Mouse (Mus musculus): ENCODE measurements around the gene Trpc2. TPM values are rescaled to one million over a fixed set of nuclear protein-coding genes. Genes with fewer than 3 reads are reported as not detected.

Trpc2 gene
- total RNA-seq, 2 experiments from 2014 or later, result 0.46 TPM; not detected in 1

DNA sequence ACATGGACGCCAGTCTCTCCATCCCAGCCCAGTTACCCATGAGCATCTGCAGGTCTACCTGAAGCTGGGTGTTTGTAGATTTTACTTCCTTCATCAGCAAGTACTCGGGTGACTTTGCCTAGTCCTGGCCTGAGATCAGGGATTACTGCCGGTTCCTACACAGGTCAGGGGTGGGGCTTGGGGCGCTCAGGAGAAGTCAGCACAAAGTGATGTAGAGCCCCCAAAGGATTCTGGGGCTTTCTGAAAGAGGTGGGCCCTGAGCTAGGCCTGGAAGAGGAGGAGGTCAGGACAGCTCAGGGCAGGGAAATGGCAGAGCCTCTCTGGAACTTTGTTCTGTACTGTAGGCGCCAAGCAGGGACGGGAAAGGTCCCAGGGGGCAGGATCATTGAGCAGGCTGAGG is 19.8 kb downstream of the Trpc2 start:
- DNase-seq, result peak in 1 of 2 experiments; percentile 36

DNA sequence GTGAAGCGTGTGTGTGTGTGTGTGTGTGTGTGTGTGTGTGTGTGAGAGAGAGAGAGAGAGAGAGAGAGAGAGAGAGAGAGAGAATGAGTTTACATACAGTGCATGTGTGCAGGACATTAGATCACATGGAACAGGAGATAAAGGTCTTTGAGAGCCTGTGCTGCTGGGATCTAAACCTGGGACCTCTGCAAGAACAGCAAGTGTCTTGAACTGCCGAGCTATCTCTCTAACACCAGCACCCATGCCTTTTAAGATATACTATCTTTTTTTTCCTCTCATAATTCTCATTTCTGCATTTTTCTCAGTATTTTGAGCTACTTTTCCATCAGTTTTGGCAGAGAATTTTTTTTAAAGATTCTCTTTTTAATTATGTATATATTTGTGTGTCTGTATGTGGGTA is 20.6 kb downstream of the Trpc2 start:
- no peak for DNase-seq

DNA sequence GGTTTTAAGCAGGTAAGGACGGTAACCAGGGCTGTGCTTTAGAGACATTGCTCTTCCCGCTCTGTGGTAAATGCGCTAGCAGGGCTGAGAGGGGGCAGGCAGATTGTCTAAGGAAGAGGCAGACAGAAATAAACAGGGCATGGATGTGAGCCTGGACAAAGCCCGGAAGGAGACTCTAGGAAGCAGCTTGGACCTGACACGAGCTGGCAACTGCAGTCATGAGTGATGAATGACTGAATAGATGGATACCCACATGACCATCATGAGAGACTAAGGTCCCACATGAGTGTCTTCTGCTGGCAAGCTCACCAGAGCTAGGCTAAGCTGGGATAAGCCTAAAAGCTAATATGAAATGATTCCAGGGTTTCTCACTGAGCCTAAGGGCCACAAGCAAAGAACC is 21.2 kb downstream of the Trpc2 start:
- DNase-seq, result no peak

DNA sequence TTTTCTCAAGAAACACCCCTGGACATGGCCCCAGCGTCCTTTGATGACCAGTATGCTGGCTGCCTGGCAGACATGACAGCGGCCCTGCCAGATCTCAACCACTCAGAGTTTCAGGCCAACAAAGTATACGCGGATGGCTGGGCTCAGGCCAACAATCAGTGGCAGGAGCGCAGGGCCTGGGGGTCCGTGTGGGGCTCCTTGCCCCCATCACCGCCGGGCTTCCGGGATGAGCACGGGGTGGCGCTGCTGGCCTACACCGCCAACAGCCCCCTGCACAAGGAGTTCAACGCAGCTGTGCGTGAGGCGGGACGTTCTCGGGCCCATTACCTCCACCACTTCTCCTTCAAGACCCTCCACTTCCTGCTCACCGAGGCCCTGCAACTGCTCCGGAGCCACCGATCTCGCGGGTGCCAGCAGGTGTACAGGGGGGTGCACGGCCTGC is 23.8 kb downstream of the Trpc2 start:
- no peak for DNase-seq

DNA sequence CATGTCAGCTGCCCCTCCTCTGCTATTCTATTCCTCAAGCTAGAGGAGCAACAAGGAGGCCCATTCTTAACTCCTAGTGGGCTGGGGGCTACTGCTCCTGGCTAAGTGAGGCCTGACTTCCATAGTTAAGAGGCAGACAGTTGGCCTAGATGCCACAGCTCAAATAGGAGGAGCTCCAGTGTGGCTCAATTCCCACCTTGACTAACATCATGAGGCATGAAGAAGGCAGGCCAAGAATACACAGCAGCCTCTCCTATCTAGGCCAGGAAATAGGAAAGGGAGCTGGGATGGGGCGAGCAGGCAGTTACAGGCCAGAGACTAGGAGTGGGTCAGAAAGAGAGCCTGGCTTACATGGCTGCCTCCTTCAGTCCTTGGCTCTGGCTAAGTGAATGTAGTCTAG is 25.3 kb downstream of the Trpc2 start:
- DNase-seq, result no peak

DNA sequence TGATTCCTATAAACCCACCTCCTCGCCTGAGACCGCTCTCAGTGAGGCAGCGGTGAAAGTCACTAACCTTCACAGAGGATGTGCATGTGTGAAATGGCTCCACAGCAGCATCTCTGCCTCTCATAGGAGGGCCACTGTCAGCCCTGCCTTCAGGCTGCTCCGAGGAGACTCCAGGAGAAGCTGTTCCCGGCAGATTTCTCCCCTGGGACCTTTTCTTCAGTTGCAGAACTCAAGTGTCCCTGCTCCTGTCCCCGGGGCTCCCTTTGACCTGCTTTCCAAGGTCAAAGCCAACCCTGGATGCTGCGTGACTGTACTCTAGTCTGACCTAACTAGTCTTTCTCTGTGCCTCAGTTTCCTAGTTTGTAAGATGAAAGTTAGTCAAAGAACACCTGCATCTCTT is 26.3 kb downstream of the Trpc2 start, which contains the start of gene Art5:
Gene Art5 (minus strand): TSS at position 319 of the 400 bp plus-strand sequence.
- no peak for DNase-seq

DNA sequence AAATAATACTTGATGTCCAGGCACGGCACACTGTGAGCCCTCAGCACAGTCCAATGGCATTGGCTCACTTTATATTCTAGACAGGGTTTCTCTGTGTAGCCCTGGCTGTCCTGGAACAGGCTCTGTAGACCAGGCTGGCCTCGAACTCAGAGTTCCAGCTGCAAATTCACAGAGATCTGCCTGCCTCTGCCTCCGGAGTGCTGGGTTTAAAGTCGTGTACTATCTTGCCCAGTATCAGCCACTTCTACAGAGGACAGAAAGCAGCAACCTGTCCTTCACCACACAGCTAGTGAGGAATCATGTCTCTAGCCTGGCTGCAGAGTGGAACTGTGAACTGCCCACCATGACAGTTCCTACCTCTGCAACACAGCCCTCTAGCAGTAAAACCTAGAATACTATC is 26.8 kb downstream of the Trpc2 start:
- DNase-seq, result no peak

DNA sequence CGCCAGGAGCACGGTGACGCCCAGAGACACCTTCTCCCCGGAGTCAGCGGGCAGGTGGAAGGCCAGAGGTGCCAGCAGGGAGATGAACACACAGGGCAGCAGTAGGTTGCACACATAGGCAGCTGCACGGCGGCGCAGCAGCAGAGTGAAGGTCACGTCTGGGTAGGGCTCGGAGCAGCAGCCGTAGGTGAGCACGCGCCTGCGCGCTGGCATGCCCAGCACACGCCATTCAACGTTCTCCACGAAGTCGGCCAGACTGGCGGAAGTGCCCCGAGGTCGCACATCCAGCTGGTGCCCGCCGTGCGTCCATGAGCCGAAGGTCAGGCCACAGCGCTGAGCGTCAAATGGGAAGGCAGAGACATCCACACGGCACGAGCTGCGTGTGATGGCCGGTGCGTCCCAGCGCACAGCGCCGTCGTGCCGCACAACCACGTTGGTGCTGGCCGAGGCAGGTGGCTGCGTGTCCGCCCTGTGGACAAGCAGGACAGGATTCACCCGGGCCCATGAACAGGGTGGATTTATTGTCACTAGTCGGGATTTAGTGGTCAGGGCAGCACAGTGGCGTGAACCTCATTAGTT is 30.3 kb downstream of the Trpc2 start:
- DNase-seq, result no peak

DNA sequence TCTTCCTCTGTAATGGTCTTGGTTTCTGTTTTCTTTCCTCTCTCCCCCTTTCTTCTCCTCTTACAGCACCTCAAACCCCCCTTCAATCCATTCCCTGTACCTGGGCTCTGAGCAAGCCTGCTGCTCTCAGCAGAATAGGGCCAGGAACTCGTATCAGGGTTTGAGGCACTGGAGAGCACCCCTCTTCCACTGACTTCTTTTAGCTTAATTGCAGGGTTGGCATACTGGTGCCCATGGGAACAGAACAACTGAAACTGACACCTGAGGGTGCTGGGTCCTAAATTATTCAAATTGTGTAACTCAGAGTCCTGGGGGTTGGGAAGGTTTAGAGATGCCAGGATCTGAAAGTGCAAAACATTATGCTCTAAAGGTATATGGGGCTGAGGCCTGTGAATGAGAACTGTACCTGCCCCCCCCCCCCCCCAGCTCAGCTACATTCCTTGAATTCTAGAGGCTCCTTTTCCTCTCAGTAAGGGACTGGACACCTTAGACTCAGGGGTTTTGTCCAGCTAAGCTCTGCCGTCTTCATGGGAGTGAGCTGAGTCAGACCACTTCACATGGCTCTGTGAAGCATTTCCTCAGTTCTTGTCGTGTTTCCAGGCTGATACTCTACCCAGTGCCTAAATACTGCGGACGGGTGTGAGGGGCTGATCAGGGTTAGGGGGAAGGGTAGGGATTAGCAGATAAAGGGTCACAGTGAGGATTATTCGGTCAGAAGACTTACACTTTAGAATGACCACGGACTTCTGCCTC is 33.8 kb downstream of the Trpc2 start, which contains the start of gene Chrna10:
Gene Chrna10 (minus strand): TSS at position 250 of the 753 bp plus-strand sequence.
- no peak for DNase-seq

DNA sequence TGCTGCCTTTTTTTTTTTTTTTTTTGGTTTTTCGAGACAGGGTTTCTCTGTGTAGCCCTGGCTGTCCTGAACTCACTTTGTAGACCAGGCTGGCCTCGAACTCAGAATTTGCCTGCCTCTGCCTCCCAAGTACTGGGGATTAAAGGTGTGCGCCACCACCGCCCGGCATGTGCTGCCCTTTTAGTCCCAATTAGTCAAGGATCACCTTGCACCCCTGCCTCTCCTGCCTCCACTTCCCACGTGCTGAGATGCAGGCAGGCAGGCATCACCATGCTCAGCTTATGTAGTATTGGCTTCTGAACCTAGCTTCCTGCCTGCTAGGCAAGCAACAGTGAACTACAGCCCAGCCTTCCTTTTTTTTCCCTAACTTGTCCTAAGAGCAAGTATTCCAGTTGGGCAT is 34.5 kb downstream of the Trpc2 start:
- DNase-seq, result no peak

DNA sequence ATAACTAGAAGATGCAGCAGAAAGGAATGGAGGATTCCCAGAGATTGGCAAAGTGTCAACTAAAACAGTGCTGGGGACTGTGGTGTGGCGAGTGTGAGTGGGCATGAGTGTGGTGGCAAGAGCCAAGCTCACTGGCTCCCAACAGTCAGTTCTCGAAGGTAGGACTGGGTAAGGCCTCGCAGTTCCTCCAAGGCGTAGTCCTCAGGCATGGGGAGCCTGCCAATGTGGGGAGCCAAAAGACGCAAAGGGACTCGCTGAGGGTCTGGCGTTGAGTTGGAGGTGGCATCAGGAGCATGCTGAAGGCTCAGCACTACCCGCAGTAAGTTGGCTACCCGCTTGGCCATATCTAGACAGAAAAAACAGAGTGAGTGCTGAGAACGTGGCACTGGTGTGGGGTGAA is 37.4 kb downstream of the Trpc2 start:
- no peak for DNase-seq

DNA sequence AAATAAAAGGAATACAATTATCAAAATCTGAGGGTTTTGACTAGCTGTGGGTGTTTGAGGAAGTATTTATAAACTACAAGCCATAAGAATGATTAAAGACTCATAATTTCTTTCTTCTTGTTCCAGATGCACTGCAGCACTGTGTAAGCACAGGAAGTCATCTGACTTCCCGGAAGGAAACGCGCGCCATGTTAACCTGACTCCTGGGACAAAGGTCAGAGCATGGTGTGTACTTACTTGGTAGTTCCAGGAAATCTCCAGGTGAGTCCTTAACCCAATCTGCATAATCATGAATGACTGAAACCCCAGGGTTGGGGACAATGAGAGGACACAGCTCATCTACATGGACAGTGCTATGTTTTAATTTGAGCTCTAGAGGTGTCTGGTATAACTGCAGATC is 49.5 kb downstream of the Trpc2 start:
- no peak for DNase-seq

DNA sequence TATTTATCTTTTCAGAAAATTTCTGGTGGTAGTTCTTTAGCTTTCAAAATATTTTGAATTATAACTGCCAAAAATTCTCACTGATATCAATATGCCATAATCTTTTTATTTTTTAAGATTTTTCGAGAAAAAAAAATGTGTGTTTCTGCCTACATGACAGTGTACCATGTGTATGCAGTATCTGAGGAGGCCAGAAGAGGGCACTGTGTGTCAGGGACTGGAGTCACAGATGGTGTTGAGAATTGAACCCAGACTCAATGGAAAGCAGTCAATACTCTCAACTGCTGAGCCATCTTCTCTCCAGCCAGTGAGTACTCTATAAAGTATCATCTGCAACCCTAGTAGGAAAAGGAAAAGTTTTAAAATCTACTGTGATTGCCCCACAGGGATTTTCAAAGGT is 54.5 kb downstream of the Trpc2 start:
- peak; percentile 38 to 43 for DNase-seq

DNA sequence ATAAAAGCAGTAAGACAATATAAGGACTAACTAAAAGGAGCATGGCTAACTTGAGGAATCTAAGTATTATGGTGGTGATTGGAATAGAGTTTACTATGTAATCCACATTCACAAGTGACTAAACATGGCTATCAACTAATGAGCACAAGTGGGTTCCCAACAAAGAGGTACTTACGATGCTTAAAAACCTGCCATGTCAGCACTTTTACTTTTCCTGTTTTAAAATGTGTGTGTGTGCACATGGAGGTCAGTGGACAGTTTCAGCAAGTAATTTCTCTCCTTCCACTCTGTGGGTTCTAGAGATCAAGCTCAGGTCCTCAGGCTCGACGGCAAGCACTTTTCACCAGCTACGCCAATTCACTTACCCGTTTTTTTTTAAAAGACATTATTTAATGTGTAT is 55.0 kb downstream of the Trpc2 start:
- no peak for DNase-seq

Other genes starting within 250 kb of the Trpc2 start
- gene Inppl1, start 244.9 kb upstream of the Trpc2 start, total RNA-seq (2021), result 10 to 100 TPM; 81.8 to 82.2 TPM
- 1 to 10 TPM; 2.1 to 7.1 TPM for gene Folr2, start 225.9 kb upstream of the Trpc2 start, total RNA-seq (2021)
- gene Anapc15, start 219.4 kb upstream of the Trpc2 start, total RNA-seq (2021), result 10 to 100 TPM; 27.4 to 33.2 TPM
- 1 to 10 TPM in 1 of 2 experiments, not detected in 1; 4.9 TPM for gene Folr1, start 212.3 kb upstream of the Trpc2 start, total RNA-seq (2021)
- gene Lamtor1, start 177.2 kb upstream of the Trpc2 start, total RNA-seq (2021), result 100 to 1,000 TPM in 1 of 2 experiments, 10 to 100 TPM in 1; 99.1 to 110 TPM
- not detected for gene Tomt, start 176.8 kb upstream of the Trpc2 start, total RNA-seq (2021)
- gene Lrrc51, start 149.2 kb upstream of the Trpc2 start, total RNA-seq (2021), result 10 to 100 TPM; 13.8 to 14.9 TPM
- gene Numa1, start 149.0 kb upstream of the Trpc2 start, total RNA-seq (2021), result 100 to 1,000 TPM; 153 to 161 TPM
- 1 to 10 TPM; 7.6 to 9.6 TPM for gene Il18bp, start 64.4 kb upstream of the Trpc2 start, total RNA-seq (2021)
- gene Rnf121, start 17.6 kb upstream of the Trpc2 start, total RNA-seq (2021), result 10 to 100 TPM; 33.0 to 38.6 TPM
- gene Xndc1, start 17.6 kb upstream of the Trpc2 start, total RNA-seq (2021), result 10 to 100 TPM in 1 of 2 experiments, 1 to 10 TPM in 1; 9.7 to 12.2 TPM
- gene Xntrpc, start 17.4 kb upstream of the Trpc2 start, total RNA-seq (2021), result 1 to 10 TPM in 1 of 2 experiments, under 1 TPM in 1; 0.70 to 1.0 TPM
- not detected for gene Art1, start 18.6 kb downstream of the Trpc2 start, total RNA-seq (2021)
- not detected for gene Art5, start 26.4 kb downstream of the Trpc2 start, total RNA-seq (2021)
- gene Chrna10, start 33.7 kb downstream of the Trpc2 start, total RNA-seq (2021), result not detected
- gene Nup98, start 127.1 kb downstream of the Trpc2 start, total RNA-seq (2021), result 10 to 100 TPM; 61.1 to 78.2 TPM
- gene Pgap2, start 127.1 kb downstream of the Trpc2 start, total RNA-seq (2021), result 100 to 1,000 TPM in 1 of 2 experiments, 10 to 100 TPM in 1; 64.1 to 103 TPM
- 10 to 100 TPM; 53.8 to 55.6 TPM for gene Rhog, start 172.9 kb downstream of the Trpc2 start, total RNA-seq (2021)
- 10 to 100 TPM; 63.5 to 73.1 TPM for gene Stim1, start 184.7 kb downstream of the Trpc2 start, total RNA-seq (2021)

Measured in adrenal gland, postnatal 36 days (tissue).